Comparison of ENCODE assay signal across 8 mouse cellular contexts in the genomic region with DNA sequence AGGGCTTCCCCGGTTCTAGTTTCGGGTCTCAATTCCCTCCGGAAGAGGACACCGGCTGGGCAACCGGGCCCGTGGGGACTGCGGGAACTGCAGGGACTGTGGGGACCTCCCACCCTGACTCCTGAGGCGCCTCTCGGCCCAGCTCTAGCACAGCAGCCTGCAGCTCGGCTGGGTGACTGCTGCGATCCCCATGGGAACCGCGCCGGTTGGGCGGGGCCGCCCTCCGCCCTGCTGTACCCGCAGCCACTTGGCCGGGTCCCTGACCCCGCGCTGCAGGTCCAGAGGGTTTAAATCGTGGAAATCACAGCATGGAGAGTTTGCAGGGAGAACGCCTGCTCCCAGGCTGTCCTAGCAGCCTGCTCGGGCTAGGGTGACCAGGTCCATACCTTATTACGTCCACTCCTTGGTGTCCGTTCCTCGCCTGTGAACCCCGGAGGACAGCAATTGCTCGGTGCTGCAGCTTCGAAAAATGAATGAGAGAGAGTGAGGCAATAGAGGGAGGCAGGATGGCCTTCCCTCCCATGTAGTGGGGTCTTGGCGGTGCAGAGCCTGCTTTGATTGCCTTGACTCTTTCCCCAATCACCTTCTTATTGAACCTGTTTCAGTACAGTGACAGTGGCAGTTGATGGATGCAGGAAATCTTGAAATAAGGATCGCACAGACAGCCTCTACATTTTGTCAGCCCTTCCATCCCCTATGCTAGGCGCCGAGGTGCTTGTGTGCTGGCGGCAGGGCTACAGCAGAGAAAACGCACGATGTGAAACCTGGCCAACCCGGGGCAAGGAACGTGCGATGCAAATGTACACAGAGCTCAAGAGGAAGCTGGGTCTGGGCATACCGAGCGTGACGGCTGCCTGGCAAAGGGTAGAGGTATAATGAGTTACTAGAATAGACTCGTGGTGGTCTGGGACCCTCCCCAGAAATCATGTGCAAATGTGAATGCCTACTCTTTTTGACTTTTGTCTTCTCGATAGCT. TPM values are rescaled to one million over a fixed set of nuclear protein-coding genes. Genes with fewer than 3 reads are reported as not detected.
DNase-seq lines count a peak whose midpoint lies in the region; ATAC-seq lines count a peak whose summit lies in the region.

TSS of gene Cdkl1 (minus strand) at position 738 of the 976 bp plus-strand sequence.

- H3K27me3 ChIP-seq in forebrain, embryonic 10.5 days (ENCODE audit: poor library complexity, severe bottlenecking): peaks cover 60% of the 10 kb centered on the region
- peaks cover 12% of the 10 kb centered on the region; the same call in 1 of the 2 replicates for H3K27me3 ChIP-seq in heart, embryonic 13.5 days (replicated peaks)
- H3K27me3 ChIP-seq in kidney, embryonic 16.5 days (ENCODE audit: insufficient read depth, low read length): no peaks in the 10 kb centered on the region
- peaks cover 10% of the 10 kb centered on the region for H3K27me3 ChIP-seq in liver, embryonic 11.5 days (replicated peaks; ENCODE audit: control insufficient read depth, insufficient read depth, low read length)

- peak within 1 kb of the TSS; percentile 79 for H3K27ac ChIP-seq in forebrain, embryonic 10.5 days
- no peak within 1 kb of the TSS for H3K27ac ChIP-seq in heart, embryonic 13.5 days (replicated peaks)
- peak within 1 kb of the TSS; percentile 82 for H3K27ac ChIP-seq in kidney, embryonic 16.5 days (ENCODE audit: low read length)
- no peak within 1 kb of the TSS for H3K27ac ChIP-seq in liver, embryonic 11.5 days (ENCODE audit: low read depth, low read length)

- ATAC-seq in CD4-positive, CD25-positive, alpha-beta regulatory T cell, adult 4 months: peak; percentile 79
- ATAC-seq in heart, embryonic 13.5 days (ENCODE audit: extremely low read depth, insufficient number of reproducible peaks, low FRiP score, low TSS enrichment): peak; percentile 70
- peak; percentile 97 for ATAC-seq in kidney, embryonic 16.5 days (ENCODE audit: low FRiP score, low TSS enrichment)
- peak; percentile 89 for ATAC-seq in liver, embryonic 11.5 days (replicated peaks; ENCODE audit: low FRiP score)
- ATAC-seq in monocyte, adult 5-6 weeks (replicated peaks; ENCODE audit: insufficient number of reproducible peaks, low FRiP score, low TSS enrichment, poor library complexity, severe bottlenecking): peak; percentile 69

- H3K4me1 ChIP-seq in forebrain, embryonic 10.5 days: peaks cover 16% of the 10 kb centered on the region
- peaks cover 19% of the 10 kb centered on the region for H3K4me1 ChIP-seq in heart, embryonic 13.5 days
- peaks cover 15% of the 10 kb centered on the region; the same call in 1 of the 2 replicates for H3K4me1 ChIP-seq in kidney, embryonic 16.5 days (ENCODE audit: insufficient read depth, low read length)
- peaks cover 15% of the 10 kb centered on the region for H3K4me1 ChIP-seq in liver, embryonic 11.5 days (replicated peaks; ENCODE audit: control insufficient read depth, insufficient read depth, low read length)

- DNase-seq in c-Kit-negative CD71-positive TER-119-positive erythroid progenitor cells, embryonic 14.5 days (ENCODE audit: low read depth, low spot score): peak; percentile 65
- DNase-seq in forebrain, embryonic 10.5 days (ENCODE audit: extremely low spot score, low spot score): peak; percentile 58
- DNase-seq in liver, embryonic 11.5 days (ENCODE audit: low spot score): peak; percentile 75
- DNase-seq in spleen, postnatal 4 days (ENCODE audit: low spot score in 2 of 2): peak; percentile 82 to 91

- no peaks in the 10 kb centered on the region for H3K9me3 ChIP-seq in forebrain, embryonic 10.5 days
- no peaks in the 10 kb centered on the region for H3K9me3 ChIP-seq in heart, embryonic 13.5 days
- H3K9me3 ChIP-seq in kidney, embryonic 16.5 days (ENCODE audit: low read length): no peaks in the 10 kb centered on the region
- no peaks in the 10 kb centered on the region for H3K9me3 ChIP-seq in liver, embryonic 11.5 days (ENCODE audit: control insufficient read depth, low read length)

- peak within 1 kb of the TSS; percentile 81 for H3K9ac ChIP-seq in heart, embryonic 13.5 days
- peak within 1 kb of the TSS; percentile 73 for H3K9ac ChIP-seq in kidney, embryonic 16.5 days (replicated peaks; ENCODE audit: low read length)
- H3K9ac ChIP-seq in liver, embryonic 11.5 days (ENCODE audit: low read depth, low read length): peak within 1 kb of the TSS; percentile 49; the same call in 1 of the 2 replicates

- peak within 1 kb of the TSS; percentile 99 for H3K4me2 ChIP-seq in heart, embryonic 13.5 days
- peak within 1 kb of the TSS; percentile 92 for H3K4me2 ChIP-seq in kidney, embryonic 16.5 days (replicated peaks; ENCODE audit: low read depth, low read length)
- peak within 1 kb of the TSS; percentile 100 for H3K4me2 ChIP-seq in liver, embryonic 11.5 days

- H3K36me3 ChIP-seq in forebrain, embryonic 10.5 days (replicated peaks): no peaks in the 10 kb centered on the region
- no peaks in the 10 kb centered on the region for H3K36me3 ChIP-seq in heart, embryonic 13.5 days
- no peaks in the 10 kb centered on the region for H3K36me3 ChIP-seq in kidney, embryonic 16.5 days (ENCODE audit: insufficient read depth, low read length)
- H3K36me3 ChIP-seq in liver, embryonic 11.5 days (ENCODE audit: control insufficient read depth, insufficient read depth, low read length): no peaks in the 10 kb centered on the region

- H3K4me3 ChIP-seq in forebrain, embryonic 10.5 days: peak within 1 kb of the TSS; percentile 68
- H3K4me3 ChIP-seq in heart, embryonic 13.5 days: peak within 1 kb of the TSS; percentile 68
- peak within 1 kb of the TSS; percentile 57 for H3K4me3 ChIP-seq in kidney, embryonic 16.5 days (ENCODE audit: low read length)
- peak within 1 kb of the TSS; percentile 59 for H3K4me3 ChIP-seq in liver, embryonic 11.5 days (ENCODE audit: low read depth, low read length)

- WGBS in forebrain, embryonic 10.5 days: 4% methylated on average over 45 of the region's 45 CpGs
- WGBS in heart, embryonic 13.5 days: 2% methylated on average over 45 of the region's 45 CpGs
- WGBS in kidney, embryonic 16.5 days: 1% methylated on average over 45 of the region's 45 CpGs
- 2% methylated on average over 45 of the region's 45 CpGs for WGBS in liver, embryonic 11.5 days

RNA-seq across cellular contexts. Expression of gene Cdkl1, which starts in this region (rescaled TPM):
- polyA plus RNA-seq in CD4-positive, CD25-positive, alpha-beta regulatory T cell, adult 4 months (2017; shearing (Covaris generic)): not detected
- 0.44 and 1.1 TPM in 2 replicates for polyA plus RNA-seq in forebrain, embryonic 10.5 days (2016; fragmentation: Nextera tagmentation; extraction: Ambion mirVana)
- 4.6 and 6.8 TPM in 2 replicates for polyA plus RNA-seq in heart, embryonic 13.5 days (2015; fragmentation: Nextera tagmentation; extraction: Ambion mirVana)
- 25.7 and 32.4 TPM in 2 replicates for polyA plus RNA-seq in kidney, embryonic 16.5 days (2015; fragmentation: Nextera tagmentation; extraction: Ambion mirVana)
- 0.21 and 0.52 TPM in 2 replicates for polyA plus RNA-seq in liver, embryonic 11.5 days (2014; fragmentation: Nextera tagmentation; extraction: Ambion mirVana)
- 0.49 to 1.2 TPM (median 1.2 TPM) in 3 replicates for total RNA-seq in monocyte, adult 5-6 weeks (2017)

Comparison
In these comparisons a context has a peak if more than half of its experiments do, and no peak if none do; other contexts are left out.
1. Peak in ATAC-seq in CD4-positive, CD25-positive, alpha-beta regulatory T cell, adult 4 months; RNA of the gene not detected or under 1 TPM.
2. Peak in DNase-seq, ATAC-seq, H3K4me3 ChIP-seq, H3K9ac ChIP-seq and H3K4me2 ChIP-seq in liver, embryonic 11.5 days; RNA of the gene not detected or under 1 TPM.
3. H3K27ac ChIP-seq: peak in forebrain, embryonic 10.5 days (single experiment) and kidney, embryonic 16.5 days (single experiment); none in heart, embryonic 13.5 days (single experiment) and liver, embryonic 11.5 days (single experiment).
4. Peak in every context shown above with its lines, with median percentiles within 50 percentile points of each other: ATAC-seq, DNase-seq, H3K4me3 ChIP-seq, H3K4me2 ChIP-seq and H3K9ac ChIP-seq.